Mouse (Mus musculus) G1E (cell line): ENCODE results near the gene Cbr4. TPM values are rescaled to one million over a fixed set of nuclear protein-coding genes. Genes with fewer than 3 reads are reported as not detected.

ENCODE experiments used
- ATAC-seq: 2 replicates; pipeline ENCODE4 v1.8.0; 2016; ENCODE audit warnings: mild to moderate bottlenecking; ENCODE audit not compliant: insufficient number of reproducible peaks, poor library complexity, low FRiP score, severe bottlenecking; ENCODE audit errors: extremely low read depth
- DNase-seq: peaks from one replicate; pipeline ENCODE4 v3.0.0; 2012; ENCODE audit warnings: low spot score
- H3K27me3 ChIP-seq: 2 replicates; pipeline ENCODE4 v1.6.1; 2012; ENCODE audit warnings: mild to moderate bottlenecking, low read length, inconsistent platforms; ENCODE audit not compliant: insufficient read depth
- H3K36me3 ChIP-seq: replicated peaks from 2 replicates; pipeline ENCODE3; 2012; ENCODE audit warnings: mild to moderate bottlenecking, inconsistent platforms
- H3K4me1 ChIP-seq: 2 replicates; pipeline ENCODE4 v1.6.1; 2012; ENCODE audit warnings: low read depth, low read length, inconsistent platforms, mixed read lengths; ENCODE audit not compliant: insufficient read depth
- H3K4me3 ChIP-seq: 2 replicates; pipeline ENCODE4 v1.5.1; 2012; ENCODE audit warnings: low read depth, mild to moderate bottlenecking, inconsistent platforms, low read length, moderate library complexity, mixed read lengths
- H3K9me3 ChIP-seq: replicated peaks from 2 replicates; pipeline ENCODE4 v1.6.1; 2012; ENCODE audit warnings: inconsistent platforms
- CTCF ChIP-seq: IDR thresholded peaks from 2 replicates; pipeline ENCODE4 v1.5.1; 2012; ENCODE audit warnings: low read depth, low read length, inconsistent platforms, mixed read lengths
- GATA1 ChIP-seq: IDR thresholded peaks from 2 replicates; pipeline ENCODE4 v1.6.1; 2012; ENCODE audit warnings: borderline replicate concordance, low read length, inconsistent platforms, mixed read lengths
- GATA2 ChIP-seq: IDR thresholded peaks from 2 replicates; pipeline ENCODE4 v1.6.1; 2012; ENCODE audit warnings: low read depth, low read length, inconsistent platforms, borderline replicate concordance
- POLR2AphosphoS5 ChIP-seq: IDR thresholded peaks from 2 replicates; pipeline ENCODE4 v1.6.1; 2012; ENCODE audit warnings: low read depth, low read length, inconsistent platforms; ENCODE audit not compliant: insufficient replicate concordance
- TAL1 ChIP-seq: conservative IDR thresholded peaks from 2 replicates; pipeline ENCODE4 v1.6.1; 2012; ENCODE audit warnings: low read depth, low read length, inconsistent platforms, mixed read lengths
- polyA plus RNA-seq: library from polyadenylated mRNA; stranded (reverse); fragments of >175 nt; gene quantifications from 2 replicates; pipeline ENCODE4 v1.2.3, GENCODE M21; 2012
- total RNA-seq, 2 experiments: library from RNA; stranded (forward) in 1 of 2; stranded (reverse) in 1 of 2; fragments of 200-1000 nt in 1 of 2; fragments of >200 nt in 1 of 2; fragmentation: Nextera tagmentation in 1 of 2; gene quantifications; 2 replicates each; pipeline ENCODE4 v1.2.3; 2014 to 2017

The Cbr4 gene
- total and polyA plus RNA-seq, 3 experiments: 1.7 to 84.7 (median 44.2) TPM

GRCm38 (mm10) chr8:61450916-61451575 lies 36.5 kb upstream of the Cbr4 start:
- no peaks in the 10 kb centered on the region for H3K9me3 ChIP-seq
- no peaks in the 10 kb centered on the region for H3K36me3 ChIP-seq
- peaks cover 25% of the 10 kb centered on the region for H3K4me1 ChIP-seq
- no peak for TF ChIP-seq CTCF
- no peak for TF ChIP-seq TAL1
- TF ChIP-seq GATA2: no peak
- no peak for TF ChIP-seq POLR2AphosphoS5
- no peak for TF ChIP-seq GATA1
- peak; percentile 8; the same call in 1 of the 2 replicates for ATAC-seq
- H3K27me3 ChIP-seq: no peaks in the 10 kb centered on the region
- peak overlapping the region; percentile 44; the same call in 1 of the 2 replicates for H3K4me3 ChIP-seq
- DNase-seq: peak; percentile 22

DNA sequence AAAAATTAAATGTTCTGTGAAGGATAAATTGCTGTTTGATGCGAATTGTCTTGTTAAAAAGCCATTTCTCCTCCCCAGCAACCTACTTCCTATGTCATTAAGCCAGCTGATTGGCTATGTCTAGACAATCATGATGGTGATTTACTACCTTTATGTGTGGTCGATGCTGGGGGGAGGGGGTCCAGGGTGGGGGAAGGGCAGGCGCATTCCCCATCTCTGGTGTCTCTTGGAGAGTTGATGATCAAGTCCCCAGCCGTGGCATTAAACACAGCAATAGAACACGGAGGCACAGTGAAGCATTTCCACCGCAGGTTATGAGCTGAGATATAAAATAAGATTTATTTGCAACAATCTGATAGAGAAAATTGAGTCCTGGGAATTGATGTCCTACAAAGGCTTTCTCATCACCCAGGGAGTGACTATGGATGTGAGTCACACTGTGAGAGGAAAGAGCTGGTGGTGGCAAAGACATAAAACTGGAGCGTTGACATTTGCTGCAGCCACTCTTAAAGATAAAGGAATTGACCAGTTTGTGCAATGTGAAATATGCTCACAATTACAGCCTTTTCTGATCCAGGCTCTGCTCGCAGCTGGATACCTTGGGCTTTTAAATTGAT lies 35.7 kb upstream of the Cbr4 start:
- ATAC-seq (no peak), DNase-seq (no peak)
- Histone ChIP-seq H3K4me3 (no peak overlapping the region), H3K4me1 (peaks cover 25% of the 10 kb centered on the region), H3K36me3 (no peaks in the 10 kb centered on the region), H3K9me3 (no peaks in the 10 kb centered on the region), H3K27me3 (no peaks in the 10 kb centered on the region; the same call in 1 of the 2 replicates)
- TF ChIP-seq CTCF (no peak), GATA1 (no peak), TAL1 (no peak), GATA2 (no peak), POLR2AphosphoS5 (no peak)

GRCm38 (mm10) chr8:61459763-61460162 lies 27.8 kb upstream of the Cbr4 start:
- Histone ChIP-seq H3K27me3 (peaks cover 19% of the 10 kb centered on the region), H3K4me1 (no peaks in the 10 kb centered on the region), H3K36me3 (no peaks in the 10 kb centered on the region), H3K4me3 (no peak overlapping the region), H3K9me3 (no peaks in the 10 kb centered on the region)
- TF ChIP-seq GATA2 (no peak), GATA1 (no peak), POLR2AphosphoS5 (no peak), CTCF (no peak), TAL1 (no peak)
- ATAC-seq (no peak), DNase-seq (no peak)

- no peak overlapping the region for H3K4me3 ChIP-seq
- H3K4me1 ChIP-seq: no peaks in the 10 kb centered on the region
- TF ChIP-seq POLR2AphosphoS5: no peak
- ATAC-seq (no peak), DNase-seq (no peak)
- H3K9me3 ChIP-seq: no peaks in the 10 kb centered on the region
- H3K36me3 ChIP-seq: no peaks in the 10 kb centered on the region
- H3K27me3 ChIP-seq: peaks cover 33% of the 10 kb centered on the region
Observed at GRCm38 (mm10) chr8:61462221-61462620, 25.3 kb upstream of the Cbr4 start.

DNA sequence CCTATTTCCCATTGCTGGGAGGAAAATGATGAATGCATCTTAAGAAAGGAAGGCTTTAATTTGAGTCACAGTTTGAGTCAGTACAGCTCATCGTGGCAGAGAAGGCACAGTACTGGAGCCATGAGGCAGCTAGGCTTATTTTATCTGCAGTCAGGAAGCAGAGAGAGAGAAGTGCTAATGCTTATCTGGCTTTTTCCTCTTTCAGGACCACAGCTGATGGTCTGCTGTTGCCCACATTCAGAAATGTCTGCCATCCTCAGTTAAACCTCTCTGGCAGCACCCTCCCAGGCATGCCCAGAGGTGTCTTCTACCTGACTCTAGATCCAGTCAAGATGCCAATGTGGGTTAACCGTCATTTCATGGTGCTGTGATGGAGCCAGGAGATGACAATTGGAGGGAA lies 23.1 kb upstream of the Cbr4 start:
- no peak for ATAC-seq
- no peak for DNase-seq
- Histone ChIP-seq H3K9me3 (no peaks in the 10 kb centered on the region), H3K4me1 (no peaks in the 10 kb centered on the region), H3K4me3 (no peak overlapping the region), H3K27me3 (peaks cover 39% of the 10 kb centered on the region), H3K36me3 (no peaks in the 10 kb centered on the region)
- TF ChIP-seq POLR2AphosphoS5: no peak
- no peak for TF ChIP-seq GATA2
- TF ChIP-seq GATA1: no peak
- TF ChIP-seq TAL1: no peak
- TF ChIP-seq CTCF: no peak

- TF ChIP-seq CTCF: no peak
- no peak for TF ChIP-seq POLR2AphosphoS5
- TF ChIP-seq GATA1: no peak
- no peak for TF ChIP-seq TAL1
- TF ChIP-seq GATA2: no peak
- no peaks in the 10 kb centered on the region for H3K36me3 ChIP-seq
- H3K4me3 ChIP-seq: no peak overlapping the region
- H3K27me3 ChIP-seq: peaks cover 30% of the 10 kb centered on the region
- ATAC-seq (no peak), DNase-seq (no peak)
- no peaks in the 10 kb centered on the region for H3K9me3 ChIP-seq
- no peaks in the 10 kb centered on the region for H3K4me1 ChIP-seq
Observed at GRCm38 (mm10) chr8:61466696-61467552, 20.6 kb upstream of the Cbr4 start.
